Mouse (Mus musculus) retina, adult 2 months (tissue): ENCODE data around the gene Tdo2.
A peak's percentile ranks its signal among the peaks of the same experiment; 100 is the strongest.

Experiments used
- DNase-seq: peaks from one replicate; pipeline ENCODE4 v3.0.0-alpha.2; 2012; ENCODE audit warnings: low read depth, low spot score

Tdo2 gene

GRCm38 (mm10) chr3:81976102-81976501, at the start of gene Tdo2:
Tdo2 (minus strand) TSS chr3:81976202.
- no peak for DNase-seq

- no peak for DNase-seq
These were observed 47.1 kb upstream of the Tdo2 start for GRCm38 (mm10) chr3:82023065-82023464.

GRCm38 (mm10) chr3:82022421-82022920, 46.5 kb upstream of the Tdo2 start:
- no peak for DNase-seq

GRCm38 (mm10) chr3:82014148-82014703, 38.2 kb upstream of the Tdo2 start:
- DNase-seq, result no peak

GRCm38 (mm10) chr3:82007002-82007401, 31.0 kb upstream of the Tdo2 start:
- no peak for DNase-seq

GRCm38 (mm10) chr3:81995988-81996387, 20.0 kb upstream of the Tdo2 start:
- peak; percentile 15 for DNase-seq

- DNase-seq, result no peak
These were observed 19.4 kb upstream of the Tdo2 start for GRCm38 (mm10) chr3:81995371-81995770.

- no peak for DNase-seq
These were observed 14.5 kb upstream of the Tdo2 start for GRCm38 (mm10) chr3:81990531-81990930.

- DNase-seq, result no peak
These were observed 13.7 kb upstream of the Tdo2 start for GRCm38 (mm10) chr3:81989692-81990141.

GRCm38 (mm10) chr3:81987628-81988027, 11.6 kb upstream of the Tdo2 start:
- no peak for DNase-seq

GRCm38 (mm10) chr3:81986103-81986502, 10.1 kb upstream of the Tdo2 start:
- no peak for DNase-seq

GRCm38 (mm10) chr3:81985100-81985499, 9.1 kb upstream of the Tdo2 start:
- DNase-seq, result no peak

- DNase-seq, result no peak
These were observed 7.3 kb upstream of the Tdo2 start for GRCm38 (mm10) chr3:81983120-81983895.

- DNase-seq, result no peak
These were observed 6.0 kb upstream of the Tdo2 start, which contains the start of gene Asic5 for GRCm38 (mm10) chr3:81981990-81982389. Asic5 (plus strand) TSS chr3:81982290.

- DNase-seq, result no peak
These were observed 5.6 kb upstream of the Tdo2 start for GRCm38 (mm10) chr3:81981576-81981975.

GRCm38 (mm10) chr3:81975607-81976006, 395 bp downstream of the Tdo2 start:
- DNase-seq, result no peak

GRCm38 (mm10) chr3:81964596-81964995, 11.4 kb downstream of the Tdo2 start:
- DNase-seq, result no peak

- DNase-seq, result no peak
These were observed 12.2 kb downstream of the Tdo2 start for GRCm38 (mm10) chr3:81963768-81964167.

- no peak for DNase-seq
These were observed 14.7 kb downstream of the Tdo2 start for GRCm38 (mm10) chr3:81961336-81961735.

- no peak for DNase-seq
These were observed 18.5 kb downstream of the Tdo2 start for GRCm38 (mm10) chr3:81957484-81957883.

- no peak for DNase-seq
These were observed 24.2 kb downstream of the Tdo2 start for GRCm38 (mm10) chr3:81951785-81952184.

GRCm38 (mm10) chr3:81949048-81949447, 27.0 kb downstream of the Tdo2 start:
- no peak for DNase-seq

- DNase-seq, result no peak
These were observed 31.1 kb downstream of the Tdo2 start for GRCm38 (mm10) chr3:81944851-81945393.
